Mouse (Mus musculus): Measurements from ENCODE around the gene Immp2l.
"Not testable (repeated sequence)": the region's sequence is repeated elsewhere in the genome, so short reads cannot be mapped to it uniquely, and the experiment has no call there.

Gene Immp2l

GRCm38 (mm10) chr12:41842694-41843329 is 818.9 kb downstream of the Immp2l start:
- no peak for DNase-seq (ENCODE audit: low spot score)

- no peak for DNase-seq (ENCODE audit: low spot score)
These were observed 828.1 kb downstream of the Immp2l start for GRCm38 (mm10) chr12:41851896-41852470.

GRCm38 (mm10) chr12:41859652-41860051 is 835.8 kb downstream of the Immp2l start:
- not testable (repeated sequence) for DNase-seq (ENCODE audit: low spot score)

- DNase-seq (ENCODE audit: low spot score), result no peak
These were observed 844.4 kb downstream of the Immp2l start for GRCm38 (mm10) chr12:41868317-41868716.

GRCm38 (mm10) chr12:41874015-41874414 is 850.1 kb downstream of the Immp2l start:
- no peak for DNase-seq (ENCODE audit: low spot score)

- no peak for DNase-seq (ENCODE audit: low spot score)
These were observed 853.5 kb downstream of the Immp2l start for GRCm38 (mm10) chr12:41877292-41877959.

GRCm38 (mm10) chr12:41878493-41878892 is 854.6 kb downstream of the Immp2l start:
- no peak for DNase-seq (ENCODE audit: low spot score)

- no peak for DNase-seq (ENCODE audit: low spot score)
These were observed 855.1 kb downstream of the Immp2l start for GRCm38 (mm10) chr12:41878972-41879371.

GRCm38 (mm10) chr12:41879412-41879811 is 855.5 kb downstream of the Immp2l start:
- DNase-seq (ENCODE audit: low spot score), result no peak

GRCm38 (mm10) chr12:41880833-41881232 is 856.9 kb downstream of the Immp2l start:
- no peak for DNase-seq (ENCODE audit: low spot score)

GRCm38 (mm10) chr12:41908011-41908410 is 884.1 kb downstream of the Immp2l start:
- no peak for DNase-seq (ENCODE audit: low spot score)

- no peak for DNase-seq (ENCODE audit: low spot score)
These were observed 887.7 kb downstream of the Immp2l start for GRCm38 (mm10) chr12:41911626-41912025.

- DNase-seq (ENCODE audit: low spot score), result no peak
These were observed 913.9 kb downstream of the Immp2l start for GRCm38 (mm10) chr12:41937751-41938150.

GRCm38 (mm10) chr12:41941853-41942252 is 918.0 kb downstream of the Immp2l start:
- DNase-seq (ENCODE audit: low spot score), result no peak

- DNase-seq (ENCODE audit: low spot score), result no peak
These were observed 920.3 kb downstream of the Immp2l start for GRCm38 (mm10) chr12:41944079-41944672.

- DNase-seq (ENCODE audit: low spot score), result no peak
These were observed 922.6 kb downstream of the Immp2l start for GRCm38 (mm10) chr12:41946536-41946935.

- DNase-seq (ENCODE audit: low spot score), result no peak
These were observed 925.5 kb downstream of the Immp2l start for GRCm38 (mm10) chr12:41949409-41949808.

GRCm38 (mm10) chr12:41949841-41950241 is 926.0 kb downstream of the Immp2l start:
- no peak for DNase-seq (ENCODE audit: low spot score)

GRCm38 (mm10) chr12:41950726-41951125 is 926.8 kb downstream of the Immp2l start:
- no peak for DNase-seq (ENCODE audit: low spot score)

GRCm38 (mm10) chr12:41961038-41961437 is 937.1 kb downstream of the Immp2l start:
- DNase-seq (ENCODE audit: low spot score), result no peak

GRCm38 (mm10) chr12:41991408-41991807 is 967.5 kb downstream of the Immp2l start:
- DNase-seq (ENCODE audit: low spot score), result no peak

Measured in yolk sac, embryonic 10.5 days (tissue).